Mouse (Mus musculus) layer of hippocampus, adult 2 months (tissue): ENCODE measurements around the gene Mad2l2. TPM values are rescaled to one million over a fixed set of nuclear protein-coding genes. Genes with fewer than 3 reads are reported as not detected.

Experiments
- DNase-seq, 2 experiments: peaks; one replicate each; pipeline ENCODE4 v3.0.0; 2022; ENCODE audit warnings: low spot score in 2 of 2
- H3K27ac ChIP-seq: fragments of 200-600 bp; 2 replicates; pipeline ENCODE4 v1.8.1; 2022
- H3K4me3 ChIP-seq: fragments of 200-600 bp; 2 replicates; pipeline ENCODE4 v1.8.1; 2022; ENCODE audit warnings: mild to moderate bottlenecking
- CTCF ChIP-seq: fragments of 200-600 bp; conservative IDR thresholded peaks from 2 replicates; pipeline ENCODE4 v1.8.1; 2022; ENCODE audit warnings: antibody characterized with exemption, mild to moderate bottlenecking, moderate library complexity
- total RNA-seq, 2 experiments: library from RNA; stranded (reverse); gene quantifications; 2 replicates each; pipeline ENCODE4 v1.2.3; 2021

The Mad2l2 gene
- total RNA-seq, 2 experiments from 2014 or later: 13.8 to 14.5 TPM

- Histone ChIP-seq H3K27ac (no peak overlapping the region), H3K4me3 (no peak overlapping the region)
- TF ChIP-seq CTCF: no peak
- no peak for DNase-seq
Observed at GRCm38 (mm10) chr4:148091181-148091580, 39.0 kb upstream of the Mad2l2 start.

- Histone ChIP-seq H3K27ac (no peak overlapping the region), H3K4me3 (no peak overlapping the region)
- DNase-seq: no peak
- TF ChIP-seq CTCF: no peak
Observed at GRCm38 (mm10) chr4:148092551-148093271, 37.5 kb upstream of the Mad2l2 start.

DNA sequence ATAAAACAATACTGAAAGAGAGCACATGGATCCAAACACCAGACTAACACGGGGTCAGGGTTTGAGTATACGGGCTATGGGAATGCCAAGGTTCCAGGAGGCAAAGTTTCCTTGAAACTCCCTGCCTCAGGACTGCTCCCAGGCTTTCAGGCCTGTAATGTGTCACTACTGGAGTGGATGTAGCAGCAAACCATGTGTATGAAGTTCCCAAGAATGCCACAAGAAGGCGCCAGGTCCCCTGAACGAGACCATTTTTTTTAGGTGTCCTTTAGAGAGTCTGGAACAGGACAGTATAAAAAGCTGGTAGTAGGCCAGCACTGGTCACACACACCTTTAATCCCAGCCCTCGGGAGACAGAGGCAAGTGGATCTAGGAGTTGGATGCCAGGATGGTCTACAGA, 36.0 kb upstream of the Mad2l2 start:
- DNase-seq: no peak
- Histone ChIP-seq H3K27ac (no peak overlapping the region), H3K4me3 (no peak overlapping the region)
- TF ChIP-seq CTCF: peak; percentile 32

GRCm38 (mm10) chr4:148095081-148095480, 35.1 kb upstream of the Mad2l2 start:
- TF ChIP-seq CTCF: no peak
- H3K27ac ChIP-seq: no peak overlapping the region
- DNase-seq: no peak
- H3K4me3 ChIP-seq: no peak overlapping the region

DNA sequence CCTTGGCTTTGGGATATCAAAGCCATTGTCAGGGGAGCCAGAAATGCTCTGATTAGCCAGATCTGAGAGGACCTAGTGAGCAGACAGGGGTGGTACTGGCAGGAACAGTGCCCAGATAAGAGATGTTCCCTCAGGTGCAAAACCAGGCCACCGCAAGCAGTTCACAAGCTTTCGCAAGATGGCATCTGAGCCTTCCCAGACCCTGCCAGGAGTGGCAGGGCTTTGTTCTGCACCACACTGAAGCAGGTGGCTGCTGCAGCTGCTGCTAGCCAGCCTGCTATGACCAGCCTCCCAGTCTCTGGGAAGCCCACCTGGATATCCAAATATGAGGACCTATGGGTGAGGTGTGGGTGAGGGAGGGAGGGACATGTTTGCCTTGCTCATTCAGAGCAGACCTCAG, 32.2 kb upstream of the Mad2l2 start:
- Histone ChIP-seq H3K4me3 (no peak overlapping the region), H3K27ac (no peak overlapping the region)
- DNase-seq: no peak
- TF ChIP-seq CTCF: no peak

GRCm38 (mm10) chr4:148098666-148099065, 31.5 kb upstream of the Mad2l2 start:
- H3K27ac ChIP-seq: no peak overlapping the region
- TF ChIP-seq CTCF: no peak
- no peak for DNase-seq
- H3K4me3 ChIP-seq: no peak overlapping the region

DNA sequence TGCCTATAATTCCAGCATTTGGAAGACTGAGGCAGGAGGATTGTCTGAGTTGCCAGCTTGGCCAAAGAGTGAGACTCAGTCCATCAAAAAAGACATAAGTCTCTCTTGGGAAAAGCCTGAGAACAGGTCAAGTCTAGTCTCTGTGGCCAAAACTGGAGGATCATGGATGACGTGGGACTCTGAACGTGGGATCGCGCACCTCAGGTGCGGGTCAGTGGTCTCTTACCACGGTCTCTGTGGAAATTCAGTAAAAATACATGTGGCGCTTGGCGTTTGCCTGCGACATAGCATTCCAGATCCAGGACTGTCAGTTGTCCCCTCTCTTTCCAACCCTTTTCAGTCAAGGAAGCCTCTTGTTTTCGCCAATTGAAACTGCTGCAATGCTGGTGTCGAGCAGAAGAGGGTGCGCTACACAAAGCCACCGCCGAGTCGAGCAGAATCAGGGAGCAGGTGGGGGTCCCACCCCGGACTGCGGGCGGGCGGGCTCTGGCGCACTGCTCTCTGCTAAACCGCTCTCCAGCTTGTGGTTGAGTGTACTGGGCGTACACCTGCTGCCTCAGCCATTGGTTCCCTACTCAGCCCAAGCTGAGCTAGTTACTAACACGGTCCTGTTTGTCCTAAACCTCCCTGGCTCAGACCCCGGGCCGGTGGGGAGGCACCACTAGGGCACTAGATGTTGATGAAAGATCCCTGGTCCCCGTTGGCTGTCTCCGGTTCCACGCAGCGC, 28.2 kb upstream of the Mad2l2 start:
- TF ChIP-seq CTCF: peak; percentile 89
- H3K4me3 ChIP-seq: peak overlapping the region; percentile 55
- peak overlapping the region; percentile 63 for H3K27ac ChIP-seq
- peak; percentile 71 to 79 for DNase-seq

DNA sequence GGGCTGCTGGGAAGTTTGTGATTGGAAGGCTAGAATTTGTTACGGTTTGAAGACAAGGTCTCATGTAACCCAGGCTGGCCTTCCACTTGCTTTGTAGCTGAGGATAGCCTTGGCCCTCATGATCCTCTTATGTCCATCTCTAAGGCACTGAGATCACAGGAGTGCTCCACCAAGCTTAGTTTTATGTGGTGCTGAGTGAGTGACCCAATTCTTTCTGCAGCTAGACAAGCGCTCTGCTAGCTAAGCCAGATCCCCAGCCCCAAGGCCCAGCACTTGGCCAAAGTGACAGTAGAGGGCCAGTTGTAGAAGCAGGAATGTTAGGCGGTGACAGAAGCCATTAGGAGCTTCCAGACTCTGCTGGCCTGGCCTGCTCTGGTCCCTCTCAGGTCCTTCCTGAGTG, 26.0 kb upstream of the Mad2l2 start:
- no peak for TF ChIP-seq CTCF
- no peak overlapping the region for H3K4me3 ChIP-seq
- no peak overlapping the region for H3K27ac ChIP-seq
- no peak for DNase-seq

- no peak for DNase-seq
- Histone ChIP-seq H3K27ac (no peak overlapping the region), H3K4me3 (peak overlapping the region; percentile 9; the same call in 1 of the 2 replicates)
- no peak for TF ChIP-seq CTCF
Observed at GRCm38 (mm10) chr4:148107621-148108291, 22.4 kb upstream of the Mad2l2 start.

DNA sequence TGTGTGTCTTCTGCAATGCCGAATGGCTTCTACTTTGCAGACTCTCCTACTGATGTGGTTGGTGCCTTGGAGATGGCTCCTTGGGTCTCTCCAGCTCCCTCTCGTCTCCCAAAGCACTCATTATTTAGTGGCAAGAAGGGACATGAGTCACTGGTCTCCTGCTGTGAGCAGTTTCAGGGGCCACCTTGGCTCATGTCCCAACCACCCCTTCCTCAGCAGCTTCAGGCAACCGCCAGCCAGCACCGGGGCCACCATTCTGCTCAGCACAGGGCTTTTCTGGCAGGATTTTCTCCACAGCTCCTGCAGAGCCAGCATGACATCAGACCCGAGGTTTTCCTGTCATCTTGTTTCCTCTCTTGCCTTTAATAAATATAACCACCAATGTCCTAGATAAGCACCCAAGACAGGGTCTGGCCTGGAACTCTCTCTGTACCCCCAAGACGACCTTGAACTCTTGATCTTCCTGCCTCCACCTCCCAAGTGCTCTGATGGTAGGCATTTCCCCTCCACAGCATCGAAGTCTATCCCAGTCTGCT, 21.6 kb upstream of the Mad2l2 start:
- no peak overlapping the region for H3K4me3 ChIP-seq
- H3K27ac ChIP-seq: no peak overlapping the region
- TF ChIP-seq CTCF: no peak
- DNase-seq: no peak

DNA sequence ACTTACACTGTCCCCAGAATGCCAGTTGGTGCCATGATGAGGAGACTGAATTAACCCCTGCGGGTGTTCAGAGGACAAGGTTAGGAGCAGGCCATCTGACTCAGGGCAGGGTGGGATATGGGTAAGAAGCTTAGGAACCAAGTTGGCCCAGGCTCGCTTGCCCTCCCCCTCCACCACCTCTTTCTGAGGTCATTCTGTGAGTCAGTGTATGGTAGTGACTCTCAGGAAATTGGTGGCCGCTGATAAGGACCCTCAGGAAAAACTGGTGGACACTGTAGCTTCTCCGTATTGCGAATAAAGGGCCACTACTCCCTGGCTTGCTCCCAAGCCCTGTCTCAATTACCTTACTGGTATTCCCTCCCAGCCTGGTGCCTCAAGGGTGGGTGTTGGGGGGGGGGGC, 21.0 kb upstream of the Mad2l2 start:
- Histone ChIP-seq H3K4me3 (no peak overlapping the region), H3K27ac (no peak overlapping the region)
- TF ChIP-seq CTCF: no peak
- no peak for DNase-seq

DNA sequence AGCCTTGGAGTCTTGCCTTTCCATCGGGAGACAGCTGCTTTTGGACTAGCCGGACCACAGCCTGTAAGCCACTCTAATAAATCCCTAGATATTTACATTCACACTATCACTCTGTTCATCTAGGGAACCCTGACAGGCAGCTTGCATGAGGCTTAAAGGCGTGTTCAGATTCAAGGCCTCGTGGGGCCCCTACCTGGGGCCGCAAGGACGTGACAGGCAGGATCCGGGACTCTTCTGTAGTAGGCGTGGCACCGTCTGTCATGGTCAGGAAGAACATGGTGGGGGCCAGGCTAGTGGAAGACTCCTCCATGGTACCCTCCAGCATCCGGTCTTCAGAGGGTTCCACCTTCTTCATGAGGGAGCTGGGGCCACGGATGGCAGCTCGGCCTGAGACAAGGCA, 17.7 kb upstream of the Mad2l2 start:
- TF ChIP-seq CTCF: no peak
- no peak for DNase-seq
- Histone ChIP-seq H3K27ac (no peak overlapping the region), H3K4me3 (no peak overlapping the region)

GRCm38 (mm10) chr4:148114758-148115391, 15.3 kb upstream of the Mad2l2 start:
- peak; percentile 84 to 90 for DNase-seq
- Histone ChIP-seq H3K4me3 (no peak overlapping the region; the same call in 1 of the 2 replicates), H3K27ac (no peak overlapping the region)
- TF ChIP-seq CTCF: peak; percentile 97
